Mouse (Mus musculus) urinary bladder, adult 18-20 months (tissue): ENCODE data around the gene Pla2g4f.

Experiments used
- DNase-seq, 2 experiments: peaks; one replicate each; pipeline ENCODE4 v3.0.0; 2022; ENCODE audit warnings: low spot score in 2 of 2, mixed read lengths in 2 of 2

Pla2g4f gene

GRCm38 (mm10) chr2:120279961-120280360 is 34.0 kb downstream of the Pla2g4f start:
- peak; percentile 13 to 46 for DNase-seq

GRCm38 (mm10) chr2:120276951-120277350 is 37.0 kb downstream of the Pla2g4f start:
- DNase-seq = no peak

- DNase-seq = no peak
Measured at GRCm38 (mm10) chr2:120268635-120269034, 45.3 kb downstream of the Pla2g4f start.

GRCm38 (mm10) chr2:120265523-120265922 is 48.4 kb downstream of the Pla2g4f start:
- DNase-seq = no peak

GRCm38 (mm10) chr2:120264858-120265257 is 49.1 kb downstream of the Pla2g4f start:
- DNase-seq = no peak

GRCm38 (mm10) chr2:120262876-120263275 is 51.1 kb downstream of the Pla2g4f start:
- DNase-seq = no peak

- DNase-seq = no peak
Measured at GRCm38 (mm10) chr2:120261346-120261745, 52.6 kb downstream of the Pla2g4f start.

GRCm38 (mm10) chr2:120256259-120256658 is 57.7 kb downstream of the Pla2g4f start:
- DNase-seq = no peak

GRCm38 (mm10) chr2:120252644-120253043 is 61.3 kb downstream of the Pla2g4f start:
- no peak for DNase-seq
